Mouse (Mus musculus) lung, embryonic 14.5 days (tissue): ENCODE data around the gene Gm20388. TPM values are rescaled to one million over a fixed set of nuclear protein-coding genes. Genes with fewer than 3 reads are reported as not detected.
A peak's percentile ranks its signal among the peaks of the same experiment; 100 is the strongest.

Source experiments
- ATAC-seq: fragments of 200-750 bp; cut with Nextera tagmentation; 2 replicates; pipeline ENCODE4 v1.8.0; 2017; ENCODE audit warnings: mild to moderate bottlenecking, moderate TSS enrichment, moderate library complexity; ENCODE audit not compliant: insufficient read depth
- DNase-seq: peaks from one replicate; pipeline ENCODE4 v3.0.0-alpha.2; 2015
- H3K27ac ChIP-seq: fragments of 300-500 bp; sonication (generic); 2 replicates; pipeline ENCODE4 v1.5.1; 2014; ENCODE audit warnings: low read depth, mild to moderate bottlenecking, moderate library complexity
- H3K27me3 ChIP-seq: fragments of 300-500 bp; sonication (generic); 2 replicates; pipeline ENCODE4 v1.6.1; 2014; ENCODE audit warnings: low read length, control low read depth; ENCODE audit not compliant: insufficient read depth
- H3K36me3 ChIP-seq: fragments of 300-500 bp; sonication (generic); 2 replicates; pipeline ENCODE4 v1.6.1; 2014; ENCODE audit warnings: control low read depth; ENCODE audit not compliant: insufficient read depth
- H3K4me1 ChIP-seq: fragments of 300-500 bp; sonication (generic); 2 replicates; pipeline ENCODE4 v1.6.1; 2014; ENCODE audit warnings: antibody characterized with exemption, control low read depth; ENCODE audit not compliant: insufficient read depth
- H3K4me2 ChIP-seq: fragments of 300-500 bp; sonication (generic); 2 replicates; pipeline ENCODE4 v1.6.1; 2014; ENCODE audit warnings: mild to moderate bottlenecking
- H3K4me3 ChIP-seq: fragments of 300-500 bp; sonication (generic); 2 replicates; pipeline ENCODE4 v1.5.1; 2014; ENCODE audit warnings: low read depth, low read length
- H3K9ac ChIP-seq: fragments of 300-500 bp; sonication (generic); 2 replicates; pipeline ENCODE4 v1.6.1; 2014
- H3K9me3 ChIP-seq: fragments of 300-500 bp; sonication (generic); 2 replicates; pipeline ENCODE4 v1.6.1; 2016; ENCODE audit warnings: low read depth, low read length, control low read depth
- CTCF ChIP-seq: IDR thresholded peaks from 2 replicates; pipeline ENCODE4 v1.5.1; 2016; ENCODE audit warnings: antibody characterized with exemption, low read depth
- WGBS: fragments of 180-500 bp; shearing (Covaris S2); extraction: QIAGEN DNeasy Blood & Tissue Kit; methylation state at CpG from one replicate; pipeline ENCODE4 v1.1.7; 2014; 5-methylcytosine and 5-hydroxymethylcytosine counted together
- polyA plus RNA-seq: library from polyadenylated mRNA; unstranded; fragments of >200 nt; fragmentation: Nextera tagmentation; extraction: Ambion mirVana; gene quantifications from 2 replicates; pipeline ENCODE4 v1.2.1, GENCODE M21; 2014

Gm20388 gene
- polyA plus RNA-seq, 1 experiment from 2014 or later: not detected

DNA sequence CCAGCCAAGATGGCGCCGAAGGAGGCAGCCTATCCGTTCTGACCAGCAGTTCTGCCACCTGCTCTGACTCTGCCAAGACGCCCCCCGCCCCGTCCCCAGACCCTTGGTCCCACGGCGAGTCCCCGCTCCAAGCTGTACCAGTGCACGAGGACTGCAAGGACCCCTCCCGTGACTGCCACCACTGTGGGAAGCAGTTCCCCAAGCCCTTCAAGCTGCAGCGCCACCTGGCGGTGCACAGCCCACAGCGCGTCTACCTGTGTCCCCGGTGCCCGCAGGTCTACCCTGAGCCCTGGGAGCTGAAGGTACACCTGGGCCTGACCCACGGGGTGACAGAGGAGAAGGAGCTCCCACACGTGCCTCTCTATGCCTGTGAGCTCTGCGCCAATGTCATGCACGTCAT, 2358.8 kb downstream of the Gm20388 start:
- Histone ChIP-seq H3K4me2 (peak overlapping the region; percentile 73), H3K9ac (peak overlapping the region; percentile 38), H3K9me3 (no peaks in the 10 kb centered on the region), H3K4me3 (peak overlapping the region; percentile 40), H3K27me3 (no peaks in the 10 kb centered on the region; the same call in 1 of the 2 replicates), H3K4me1 (0 out of 2 replicates have a peak, but pooled peaks cover 4% of the 10 kb centered on the region), H3K36me3 (no peaks in the 10 kb centered on the region), H3K27ac (no peak overlapping the region)
- DNase-seq (peak; percentile 84), ATAC-seq (peak; percentile 55)
- peak; percentile 100 for TF ChIP-seq CTCF
- WGBS: 4% methylated on average over 21 of the region's 21 CpGs

DNA sequence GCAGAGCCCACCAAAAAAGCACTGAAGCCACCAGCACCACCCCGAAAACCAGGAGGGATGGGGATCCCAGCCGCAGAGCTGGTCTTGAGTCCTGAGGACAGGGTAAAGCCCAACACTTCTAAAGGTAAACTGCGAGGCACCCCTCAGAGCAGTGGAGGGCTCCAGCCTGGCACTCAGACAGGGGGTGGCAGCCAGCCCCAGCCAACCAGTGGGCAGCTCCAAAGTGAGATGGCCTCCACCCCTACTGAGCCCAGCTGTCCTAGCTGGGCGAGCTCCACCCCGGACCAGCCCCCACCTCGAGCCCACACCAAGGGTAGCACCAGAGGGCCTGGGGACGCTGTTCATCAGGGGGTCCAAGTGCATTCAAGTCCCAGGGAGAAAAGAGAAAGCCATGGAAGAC, 2359.9 kb downstream of the Gm20388 start:
- Histone ChIP-seq H3K27ac (no peak overlapping the region), H3K27me3 (no peaks in the 10 kb centered on the region; the same call in 1 of the 2 replicates), H3K4me1 (0 out of 2 replicates have a peak, but pooled peaks cover 4% of the 10 kb centered on the region), H3K4me2 (no peak overlapping the region), H3K4me3 (no peak overlapping the region), H3K36me3 (no peaks in the 10 kb centered on the region), H3K9me3 (no peaks in the 10 kb centered on the region), H3K9ac (no peak overlapping the region)
- 77% methylated on average over 7 of the region's 7 CpGs for WGBS
- DNase-seq (no peak), ATAC-seq (no peak)
- TF ChIP-seq CTCF: no peak

GRCm38 (mm10) chr8:122273152-122273551, 2362.5 kb downstream of the Gm20388 start:
- Histone ChIP-seq H3K4me1 (0 out of 2 replicates have a peak, but pooled peaks cover 4% of the 10 kb centered on the region), H3K4me2 (no peak overlapping the region), H3K9ac (no peak overlapping the region), H3K27ac (no peak overlapping the region), H3K36me3 (no peaks in the 10 kb centered on the region), H3K27me3 (no peaks in the 10 kb centered on the region; the same call in 1 of the 2 replicates), H3K4me3 (no peak overlapping the region), H3K9me3 (no peaks in the 10 kb centered on the region)
- TF ChIP-seq CTCF: peak; percentile 99
- 6% methylated on average over 5 of the region's 5 CpGs for WGBS
- peak; percentile 91 for DNase-seq
- ATAC-seq: peak; percentile 71

- no peak overlapping the region for H3K4me3 ChIP-seq
- H3K9me3 ChIP-seq: no peaks in the 10 kb centered on the region
- WGBS: 47% methylated on average over 7 of the region's 7 CpGs
- no peaks in the 10 kb centered on the region for H3K36me3 ChIP-seq
- no peak overlapping the region for H3K27ac ChIP-seq
- H3K9ac ChIP-seq: no peak overlapping the region
- H3K27me3 ChIP-seq: no peaks in the 10 kb centered on the region; the same call in 1 of the 2 replicates
- H3K4me1 ChIP-seq: 0 out of 2 replicates have a peak, but pooled peaks cover 3% of the 10 kb centered on the region
- no peak overlapping the region for H3K4me2 ChIP-seq
- ATAC-seq: no peak
- DNase-seq: no peak
- TF ChIP-seq CTCF: no peak
Measured at GRCm38 (mm10) chr8:122273826-122274225, 2363.2 kb downstream of the Gm20388 start.

GRCm38 (mm10) chr8:122274651-122275391, 2364.2 kb downstream of the Gm20388 start:
- no peaks in the 10 kb centered on the region for H3K36me3 ChIP-seq
- DNase-seq (no peak), ATAC-seq (no peak)
- 67% methylated on average over 11 of the region's 11 CpGs for WGBS
- H3K4me3 ChIP-seq: no peak overlapping the region
- TF ChIP-seq CTCF: no peak
- no peaks in the 10 kb centered on the region for H3K4me1 ChIP-seq
- H3K27ac ChIP-seq: no peak overlapping the region
- no peak overlapping the region for H3K4me2 ChIP-seq
- H3K9me3 ChIP-seq: no peaks in the 10 kb centered on the region
- no peaks in the 10 kb centered on the region; the same call in 1 of the 2 replicates for H3K27me3 ChIP-seq
- H3K9ac ChIP-seq: no peak overlapping the region

GRCm38 (mm10) chr8:122276308-122276707, 2365.7 kb downstream of the Gm20388 start:
- Histone ChIP-seq H3K4me2 (no peak overlapping the region), H3K4me3 (no peak overlapping the region)
- TF ChIP-seq CTCF: no peak

GRCm38 (mm10) chr8:122277204-122277995, 2366.8 kb downstream of the Gm20388 start:
- 64% methylated on average over 18 of the region's 18 CpGs for WGBS
- no peak overlapping the region for H3K4me2 ChIP-seq
- no peaks in the 10 kb centered on the region for H3K36me3 ChIP-seq
- no peaks in the 10 kb centered on the region for H3K9me3 ChIP-seq
- H3K4me1 ChIP-seq: peaks cover 8% of the 10 kb centered on the region
- H3K27me3 ChIP-seq: no peaks in the 10 kb centered on the region
- no peak for TF ChIP-seq CTCF
- DNase-seq: no peak
- H3K4me3 ChIP-seq: no peak overlapping the region
- ATAC-seq: no peak
- no peak overlapping the region for H3K9ac ChIP-seq
- H3K27ac ChIP-seq: no peak overlapping the region

More at GRCm38 (mm10) chr8:122276308-122276707, 2365.7 kb downstream of the Gm20388 start:
- Histone ChIP-seq H3K9ac (no peak overlapping the region), H3K27ac (no peak overlapping the region), H3K27me3 (no peaks in the 10 kb centered on the region), H3K4me1 (peaks cover 8% of the 10 kb centered on the region), H3K9me3 (no peaks in the 10 kb centered on the region), H3K36me3 (no peaks in the 10 kb centered on the region)
- 86% methylated on average over 5 of the region's 5 CpGs for WGBS
- ATAC-seq (no peak), DNase-seq (no peak)
